Mouse (Mus musculus) sigmoid colon, adult 10 weeks (tissue): ENCODE results near the gene Gm21677. TPM values are rescaled to one million over a fixed set of nuclear protein-coding genes. Genes with fewer than 3 reads are reported as not detected.

Experiments
- polyA plus RNA-seq: library from polyadenylated mRNA; stranded (reverse); fragments of 350-450 nt; fragmentation: Illumina TruSeq; extraction: RNeasy Lipid Tissue Mini Kit (QIAGEN cat#74804); gene quantifications from one replicate; pipeline ENCODE4 v1.2.3, GENCODE M21; 2014; ENCODE audit warnings: low read depth, low replicate concordance

Gene Gm21677
- not detected for polyA plus RNA-seq

GRCm38 (mm10) chrY:3306349-3306748 lies at the start of gene Gm21677:
Gene Gm21677 (minus strand): TSS chrY:3306449.

GRCm38 (mm10) chrY:3345229-3345628 lies 39.0 kb upstream of the Gm21677 start, which contains the start of gene Gm21693:
Gene Gm21693 (minus strand): TSS chrY:3345329.

Other genes with a start within 250 kb of the Gm21677 start
- not detected for gene Gm21693, start 38.9 kb upstream of the Gm21677 start, polyA plus RNA-seq
- not detected for gene Gm21704, start 103.7 kb upstream of the Gm21677 start, polyA plus RNA-seq
- gene Gm21708, start 103.7 kb upstream of the Gm21677 start, polyA plus RNA-seq = not detected